Mouse (Mus musculus) A20 (cell line): ENCODE results near the gene Tmem243.
"Not testable (repeated sequence)": the region's sequence is repeated elsewhere in the genome, so short reads cannot be mapped to it uniquely, and the experiment has no call there.

Experiments used
- DNase-seq: peaks from one replicate; pipeline ENCODE4 v3.0.0-alpha.2; 2011; ENCODE audit warnings: low read depth, low spot score

Gene Tmem243

GRCm38 (mm10) chr5:9106806-9107205 is 6.3 kb downstream of the Tmem243 start:
- DNase-seq = no peak

GRCm38 (mm10) chr5:9107296-9108089 is 7.0 kb downstream of the Tmem243 start:
- peak; percentile 50 for DNase-seq

- peak; percentile 45 for DNase-seq
Observed at GRCm38 (mm10) chr5:9108490-9108889, 8.0 kb downstream of the Tmem243 start.

GRCm38 (mm10) chr5:9109582-9109981 is 9.1 kb downstream of the Tmem243 start:
- DNase-seq = peak; percentile 44

GRCm38 (mm10) chr5:9111285-9111684 is 10.8 kb downstream of the Tmem243 start:
- no peak for DNase-seq

- DNase-seq = peak; percentile 81
Observed at GRCm38 (mm10) chr5:9111759-9112158, 11.3 kb downstream of the Tmem243 start.

- DNase-seq = no peak
Observed at GRCm38 (mm10) chr5:9114162-9114561, 13.7 kb downstream of the Tmem243 start.

- DNase-seq = no peak
Observed at GRCm38 (mm10) chr5:9124134-9124533, 23.7 kb downstream of the Tmem243 start.

GRCm38 (mm10) chr5:9128566-9128965 is 28.1 kb downstream of the Tmem243 start:
- no peak for DNase-seq

GRCm38 (mm10) chr5:9131786-9132185 is 31.3 kb downstream of the Tmem243 start:
- no peak for DNase-seq

- DNase-seq = no peak
Observed at GRCm38 (mm10) chr5:9135588-9135987, 35.1 kb downstream of the Tmem243 start.

- no peak for DNase-seq
Observed at GRCm38 (mm10) chr5:9140724-9141123, 40.3 kb downstream of the Tmem243 start.

- DNase-seq = no peak
Observed at GRCm38 (mm10) chr5:9142376-9142775, 41.9 kb downstream of the Tmem243 start.

GRCm38 (mm10) chr5:9149273-9149850 is 48.9 kb downstream of the Tmem243 start:
- DNase-seq = no peak

GRCm38 (mm10) chr5:9156746-9157145 is 56.3 kb downstream of the Tmem243 start:
- DNase-seq = no peak

- DNase-seq = no peak
Observed at GRCm38 (mm10) chr5:9157336-9157735, 56.9 kb downstream of the Tmem243 start.

- peak; percentile 54 for DNase-seq
Observed at GRCm38 (mm10) chr5:9160831-9161455, 60.5 kb downstream of the Tmem243 start.

GRCm38 (mm10) chr5:9161456-9162041 is 61.1 kb downstream of the Tmem243 start, which contains the start of gene Dmtf1:
Dmtf1 (minus strand) TSS chr5:9161776.
- DNase-seq = peak; percentile 94

- DNase-seq = no peak
Observed at GRCm38 (mm10) chr5:9162088-9162487, 61.6 kb downstream of the Tmem243 start.

GRCm38 (mm10) chr5:9163411-9163810 is 62.9 kb downstream of the Tmem243 start:
- DNase-seq = no peak

GRCm38 (mm10) chr5:9165151-9165550 is 64.7 kb downstream of the Tmem243 start:
- DNase-seq = not testable (repeated sequence)

GRCm38 (mm10) chr5:9166366-9166765 is 65.9 kb downstream of the Tmem243 start:
- no peak for DNase-seq
